ENCODE assay signal across 15 mouse cellular contexts in genomic region chr2:166489041-166489872, GRCm38 (mm10).
DNase-seq lines count a peak whose midpoint lies in the region; ATAC-seq and TF ChIP-seq lines count a peak whose summit lies in the region.
"Had no signal": no experiment of that assay in that cellular context is flagged by ENCODE, and none has a peak within 500 bp of the region (broad histone marks: within the 10 kb centered on the region; RNA-seq: fewer than 3 reads in every experiment).

No protein-coding gene starts in this region.

- WGBS in forebrain, embryonic 10.5 days = 12% methylated on average over 15 of the region's 15 CpGs
- whole genome bisulfite sequencing in forebrain, embryonic 15.5 days = 17% methylated on average over 15 of the region's 15 CpGs
- 32% methylated on average over 15 of the region's 15 CpGs for WGBS in forebrain, postnatal 0 days
- whole genome bisulfite sequencing in midbrain, embryonic 12.5 days = 13% methylated on average over 15 of the region's 15 CpGs
- WGBS in cerebellum, adult 2 months = 63% methylated on average over 15 of the region's 15 CpGs
- 63% methylated on average over 15 of the region's 15 CpGs for WGBS in lung, postnatal 0 days

- TF ChIP-seq POLR2A in cerebellum, adult 2 months (IDR thresholded peaks at IDR 0.05; ENCODE audit: borderline replicate concordance, insufficient read depth, low read length) = no peak

- no peak for TF ChIP-seq CTCF in forebrain, postnatal 0 days (IDR thresholded peaks at IDR 0.05; ENCODE audit: low read depth)
- no peak for TF ChIP-seq CTCF in cerebellum, adult 2 months (IDR thresholded peaks at IDR 0.05; ENCODE audit: borderline replicate concordance, insufficient read depth, low read depth, low read length)
- no peak for TF ChIP-seq CTCF in lung, postnatal 0 days (IDR thresholded peaks at IDR 0.05)

- no peak for TF ChIP-seq EP300 in lung, postnatal 0 days (IDR thresholded peaks at IDR 0.05)

- no peak overlapping the region for H3K4me3 ChIP-seq in forebrain, embryonic 10.5 days
- no peak overlapping the region for H3K4me3 ChIP-seq in forebrain, embryonic 15.5 days
- H3K4me3 ChIP-seq in forebrain, postnatal 0 days (ENCODE audit: low read depth, low read length) = no peak overlapping the region
- H3K4me3 ChIP-seq in midbrain, embryonic 12.5 days = no peak overlapping the region
- H3K4me3 ChIP-seq in cerebellum, adult 2 months (replicated peaks; ENCODE audit: insufficient read depth, low read depth, low read length) = no peak overlapping the region
- no peak overlapping the region for H3K4me3 ChIP-seq in lung, postnatal 0 days (ENCODE audit: low read depth, low read length)
- H3K4me3 ChIP-seq: erythroblast, embryonic 14.5 days had no signal

- H3K9me3 ChIP-seq in forebrain, embryonic 10.5 days = no peaks in the 10 kb centered on the region
- no peaks in the 10 kb centered on the region for H3K9me3 ChIP-seq in forebrain, embryonic 15.5 days
- no peaks in the 10 kb centered on the region for H3K9me3 ChIP-seq in forebrain, postnatal 0 days (ENCODE audit: low read length)
- H3K9me3 ChIP-seq in midbrain, embryonic 12.5 days = no peaks in the 10 kb centered on the region
- no peaks in the 10 kb centered on the region for H3K9me3 ChIP-seq in lung, postnatal 0 days (ENCODE audit: low read length)

- peak overlapping the region; percentile 92 for H3K27ac ChIP-seq in forebrain, embryonic 10.5 days
- no peak overlapping the region for H3K27ac ChIP-seq in forebrain, embryonic 15.5 days (replicated peaks)
- H3K27ac ChIP-seq in forebrain, postnatal 0 days (ENCODE audit: low read depth, low read length) = no peak overlapping the region
- peak overlapping the region; percentile 85 for H3K27ac ChIP-seq in midbrain, embryonic 12.5 days (replicated peaks)
- H3K27ac ChIP-seq in cerebellum, adult 2 months (ENCODE audit: insufficient read depth, low read length) = no peak overlapping the region
- H3K27ac ChIP-seq in lung, postnatal 0 days (ENCODE audit: low read length) = no peak overlapping the region

- no peak overlapping the region for H3K9ac ChIP-seq in forebrain, embryonic 15.5 days (replicated peaks)
- no peak overlapping the region for H3K9ac ChIP-seq in forebrain, postnatal 0 days
- 0 out of 2 replicates have a peak overlapping the region, but pooled peaks have one; percentile 28 for H3K9ac ChIP-seq in midbrain, embryonic 12.5 days (replicated peaks)
- no peak overlapping the region for H3K9ac ChIP-seq in lung, postnatal 0 days (replicated peaks; ENCODE audit: low read depth)

- H3K27me3 ChIP-seq in forebrain, embryonic 10.5 days (ENCODE audit: poor library complexity, severe bottlenecking) = no peaks in the 10 kb centered on the region
- H3K27me3 ChIP-seq in forebrain, embryonic 15.5 days = no peaks in the 10 kb centered on the region
- H3K27me3 ChIP-seq in forebrain, postnatal 0 days (ENCODE audit: insufficient read depth, low read length) = no peaks in the 10 kb centered on the region
- H3K27me3 ChIP-seq in midbrain, embryonic 12.5 days = no peaks in the 10 kb centered on the region; the same call in 1 of the 2 replicates
- H3K27me3 ChIP-seq in cerebellum, adult 2 months (ENCODE audit: control insufficient read depth, insufficient read depth, low read length) = no peaks in the 10 kb centered on the region
- no peaks in the 10 kb centered on the region for H3K27me3 ChIP-seq in lung, postnatal 0 days (replicated peaks; ENCODE audit: insufficient read depth, low read length)

- peak; percentile 76 for DNase-seq in forebrain, embryonic 10.5 days (ENCODE audit: extremely low spot score, low spot score)
- peak; percentile 56 for DNase-seq in ZHBTc4 (ENCODE audit: low read depth, low spot score)
- DNase-seq in forebrain, postnatal 0 days = peak; percentile 18
- DNase-seq in adrenal gland, postnatal 36 days = no peak
- DNase-seq in cerebellum, adult 2 months = no peak
- DNase-seq in lung, postnatal 0 days (ENCODE audit: low spot score) = no peak
- DNase-seq: adrenal gland, adult 2 months; cerebellum, adult 11-12 months; gastrocnemius, postnatal 25 days; left cerebral cortex, postnatal 4 days; lung, postnatal 10 days had no signal

- ATAC-seq in forebrain, embryonic 15.5 days (replicated peaks) = no peak; the same call in 1 of the 2 replicates
- peak; percentile 58 for ATAC-seq in forebrain, postnatal 0 days
- peak; percentile 59 for ATAC-seq in midbrain, embryonic 12.5 days (ENCODE audit: low FRiP score, low read depth)
- ATAC-seq in lung, postnatal 0 days = no peak

- H3K36me3 ChIP-seq in forebrain, embryonic 10.5 days (replicated peaks) = no peaks in the 10 kb centered on the region
- H3K36me3 ChIP-seq in forebrain, embryonic 15.5 days = no peaks in the 10 kb centered on the region
- H3K36me3 ChIP-seq in forebrain, postnatal 0 days (ENCODE audit: insufficient read depth) = no peaks in the 10 kb centered on the region
- H3K36me3 ChIP-seq in midbrain, embryonic 12.5 days = no peaks in the 10 kb centered on the region
- no peaks in the 10 kb centered on the region for H3K36me3 ChIP-seq in lung, postnatal 0 days (ENCODE audit: insufficient read depth, low read length)
- H3K36me3 ChIP-seq: G1E had no signal

- peaks cover 88% of the 10 kb centered on the region for H3K4me1 ChIP-seq in forebrain, embryonic 10.5 days
- peaks cover 27% of the 10 kb centered on the region for H3K4me1 ChIP-seq in forebrain, embryonic 15.5 days
- H3K4me1 ChIP-seq in forebrain, postnatal 0 days (ENCODE audit: insufficient read depth) = no peaks in the 10 kb centered on the region
- H3K4me1 ChIP-seq in midbrain, embryonic 12.5 days = peaks cover 46% of the 10 kb centered on the region
- no peaks in the 10 kb centered on the region for H3K4me1 ChIP-seq in cerebellum, adult 2 months (ENCODE audit: control insufficient read depth, insufficient read depth, low read length)
- no peaks in the 10 kb centered on the region for H3K4me1 ChIP-seq in lung, postnatal 0 days (ENCODE audit: insufficient read depth, low read depth, low read length)

- no peak overlapping the region for H3K4me2 ChIP-seq in forebrain, embryonic 15.5 days (replicated peaks)
- H3K4me2 ChIP-seq in forebrain, postnatal 0 days (ENCODE audit: low read depth) = no peak overlapping the region
- H3K4me2 ChIP-seq in midbrain, embryonic 12.5 days (replicated peaks) = no peak overlapping the region
- H3K4me2 ChIP-seq in lung, postnatal 0 days (replicated peaks; ENCODE audit: low read depth, low read length) = no peak overlapping the region

Comparison
In these comparisons a context has a peak if more than half of its experiments do, and no peak if none do; other contexts are left out.
1. H3K27ac ChIP-seq: peak in forebrain, embryonic 10.5 days (single experiment) and midbrain, embryonic 12.5 days (single experiment); none in forebrain, embryonic 15.5 days (single experiment), forebrain, postnatal 0 days (single experiment), cerebellum, adult 2 months (single experiment) and lung, postnatal 0 days (single experiment).
2. ATAC-seq: peak in forebrain, postnatal 0 days (single experiment) and midbrain, embryonic 12.5 days (single experiment); none in forebrain, embryonic 15.5 days (single experiment) and lung, postnatal 0 days (single experiment).
3. DNase-seq: peak in forebrain, embryonic 10.5 days (single experiment), ZHBTc4 (single experiment) and forebrain, postnatal 0 days (single experiment); none in adrenal gland, postnatal 36 days (0 of 2), cerebellum, adult 2 months (0 of 2) and lung, postnatal 0 days (single experiment).